21 mouse cellular contexts compared by ENCODE assay signal in genomic region chr7:76389240-76389639, GRCm38 (mm10).
"Had no signal": no experiment of that assay in that cellular context is flagged by ENCODE, and none has a peak within 500 bp of the region (broad histone marks: within the 10 kb centered on the region; RNA-seq: fewer than 3 reads in every experiment).

No protein-coding gene starts in this region.

- H3K27me3 ChIP-seq: heart, embryonic 13.5 days; heart, embryonic 15.5 days; hindbrain, embryonic 13.5 days; hindbrain, embryonic 15.5 days; kidney, embryonic 15.5 days had no signal

- H3K4me3 ChIP-seq: heart, adult 2 months; heart, embryonic 13.5 days; heart, embryonic 15.5 days; hindbrain, embryonic 13.5 days; hindbrain, embryonic 15.5 days; kidney, embryonic 15.5 days; limb, embryonic 13.5 days had no signal

- H3K9me3 ChIP-seq: heart, embryonic 13.5 days; heart, embryonic 15.5 days; hindbrain, embryonic 13.5 days; hindbrain, embryonic 15.5 days; kidney, embryonic 15.5 days; limb, embryonic 13.5 days had no signal

- ATAC-seq: forebrain, postnatal 0 days; hindbrain, postnatal 0 days; intestine, embryonic 16.5 days had no signal

- H3K4me2 ChIP-seq: heart, embryonic 11.5 days; heart, embryonic 13.5 days; heart, embryonic 15.5 days; hindbrain, embryonic 13.5 days; hindbrain, embryonic 15.5 days; kidney, embryonic 15.5 days; limb, embryonic 13.5 days had no signal

- H3K9ac ChIP-seq: forebrain, postnatal 0 days; heart, embryonic 13.5 days; heart, embryonic 15.5 days; hindbrain, embryonic 13.5 days; hindbrain, embryonic 15.5 days; kidney, embryonic 15.5 days; limb, embryonic 13.5 days had no signal

- H3K27ac ChIP-seq: heart, adult 2 months; heart, embryonic 13.5 days; heart, embryonic 15.5 days; hindbrain, embryonic 13.5 days; hindbrain, embryonic 15.5 days; hindbrain, postnatal 0 days; kidney, embryonic 15.5 days; kidney, postnatal 0 days; limb, embryonic 13.5 days had no signal

- H3K36me3 ChIP-seq: heart, embryonic 13.5 days; heart, embryonic 15.5 days; hindbrain, embryonic 13.5 days; hindbrain, embryonic 15.5 days; kidney, embryonic 15.5 days; limb, embryonic 13.5 days had no signal

- DNase-seq: forebrain, postnatal 0 days; gastrocnemius, postnatal 14 days; gastrocnemius, postnatal 36 days; heart, adult 2 months; heart, postnatal 14 days; heart, postnatal 36 days; kidney, adult 11 months; kidney, postnatal 14 days; layer of hippocampus, adult 9-11 months; layer of hippocampus, postnatal 36 days; left cerebral cortex, postnatal 4 days had no signal
